Mouse (Mus musculus) liver, adult 2 months (tissue): ENCODE measurements around the gene Trim72. TPM values are rescaled to one million over a fixed set of nuclear protein-coding genes. Genes with fewer than 3 reads are reported as not detected.

ENCODE experiments used
- DNase-seq: peaks from one replicate; pipeline ENCODE4 v3.0.0-alpha.2; 2011; ENCODE audit warnings: low read depth, low spot score; ENCODE audit errors: extremely low read depth
- H3K27ac ChIP-seq: fragments of 200-500 bp; replicated peaks from 2 replicates; pipeline ENCODE4 v1.5.1; 2012; ENCODE audit warnings: low read depth, mild to moderate bottlenecking, control low read depth, inconsistent platforms, low read length; ENCODE audit not compliant: insufficient read depth
- H3K27me3 ChIP-seq: fragments of 200-500 bp; 2 replicates; pipeline ENCODE4 v1.6.1; 2012; ENCODE audit warnings: mild to moderate bottlenecking, moderate library complexity, low read length, inconsistent platforms; ENCODE audit not compliant: control insufficient read depth, insufficient read depth
- H3K36me3 ChIP-seq: fragments of 200-500 bp; 2 replicates; pipeline ENCODE4 v1.6.1; 2012; ENCODE audit warnings: low read length, inconsistent platforms; ENCODE audit not compliant: control insufficient read depth, insufficient read depth
- H3K4me1 ChIP-seq: fragments of 200-500 bp; 2 replicates; pipeline ENCODE4 v1.6.1; 2011; ENCODE audit warnings: low read length; ENCODE audit not compliant: control insufficient read depth, insufficient read depth
- H3K4me3 ChIP-seq: fragments of 200-500 bp; 2 replicates; pipeline ENCODE4 v1.5.1; 2011; ENCODE audit warnings: low read depth, mild to moderate bottlenecking, control low read depth, low read length, moderate library complexity; ENCODE audit not compliant: insufficient read depth
- H3K79me2 ChIP-seq: fragments of 200-500 bp; 2 replicates; pipeline ENCODE4 v1.6.1; 2012; ENCODE audit warnings: inconsistent platforms, mild to moderate bottlenecking, low read length, moderate library complexity; ENCODE audit not compliant: control insufficient read depth, insufficient read depth
- H3K9ac ChIP-seq: fragments of 200-500 bp; 2 replicates; pipeline ENCODE4 v1.6.1; 2012; ENCODE audit warnings: low read depth, mild to moderate bottlenecking, control low read depth, inconsistent platforms, low read length
- CTCF ChIP-seq: fragments of 200-500 bp; IDR thresholded peaks from 2 replicates; pipeline ENCODE4 v1.5.1; 2011; ENCODE audit warnings: low read depth, low read length, control low read depth
- POLR2A ChIP-seq: fragments of 200-500 bp; IDR thresholded peaks from 2 replicates; pipeline ENCODE4 v1.6.1; 2011; ENCODE audit warnings: low read length, control low read depth; ENCODE audit not compliant: insufficient read depth; ENCODE audit errors: extremely low read depth
- WGBS: fragments of 180-500 bp; shearing (Covaris S2); methylation state at CpG from one replicate; pipeline ENCODE4 v1.1.7; 2018; 5-methylcytosine and 5-hydroxymethylcytosine counted together
- polyA plus RNA-seq: library from polyadenylated mRNA; depleted of rRNA; stranded (reverse); fragments of >200 nt; gene quantifications from 2 replicates; pipeline ENCODE4 v1.2.3, GENCODE M21; 2012
- total RNA-seq: library from RNA; depleted of rRNA; stranded (reverse); fragments of >200 nt; gene quantifications from 2 replicates; pipeline ENCODE4 v1.2.3, GENCODE M21; 2014

Gene Trim72
- total and polyA plus RNA-seq, 2 experiments, result 0.15 to 0.28 TPM

GRCm38 (mm10) chr7:127992488-127993340 lies 11.0 kb upstream of the Trim72 start:
- DNase-seq, result peak; percentile 61
- H3K27ac ChIP-seq, result no peak overlapping the region
- 31% methylated on average over 5 of the region's 5 CpGs for WGBS
- H3K27me3 ChIP-seq, result no peaks in the 10 kb centered on the region
- H3K36me3 ChIP-seq, result peaks cover 2% of the 10 kb centered on the region
- H3K79me2 ChIP-seq, result no peaks in the 10 kb centered on the region
- TF ChIP-seq POLR2A (no peak), CTCF (no peak)
- 0 out of 2 replicates have a peak overlapping the region, but pooled peaks have one; percentile 9 for H3K9ac ChIP-seq
- H3K4me1 ChIP-seq, result peaks cover 8% of the 10 kb centered on the region
- peak overlapping the region; percentile 53; the same call in 1 of the 2 replicates for H3K4me3 ChIP-seq

- Histone ChIP-seq H3K27ac (no peak within 1 kb of the TSS), H3K4me1 (peaks cover 8% of the 10 kb centered on the region), H3K4me3 (peak within 1 kb of the TSS; percentile 53), H3K36me3 (peaks cover 2% of the 10 kb centered on the region; the same call in 1 of the 2 replicates), H3K9ac (peak within 1 kb of the TSS; percentile 14), H3K79me2 (no peaks in the 10 kb centered on the region), H3K27me3 (no peaks in the 10 kb centered on the region)
- DNase-seq, result no peak
- no peak for TF ChIP-seq CTCF
- no peak for TF ChIP-seq POLR2A
- 35% methylated on average over 18 of the region's 18 CpGs for WGBS
These were observed 10.3 kb upstream of the Trim72 start, which contains the start of gene Pycard for GRCm38 (mm10) chr7:127993341-127993977. TSS of gene Pycard (minus strand) at chr7:127993867.

- Histone ChIP-seq H3K36me3 (no peaks in the 10 kb centered on the region), H3K4me1 (no peaks in the 10 kb centered on the region), H3K4me3 (no peak overlapping the region), H3K79me2 (no peaks in the 10 kb centered on the region), H3K27me3 (no peaks in the 10 kb centered on the region), H3K9ac (no peak overlapping the region), H3K27ac (no peak overlapping the region)
- DNase-seq, result no peak
- TF ChIP-seq CTCF, result no peak
- no peak for TF ChIP-seq POLR2A
- 68% methylated on average over 1 of the region's 1 CpGs for WGBS
These were observed 4.3 kb upstream of the Trim72 start for GRCm38 (mm10) chr7:127999436-127999835.

- WGBS, result 2% methylated on average over 1 of the region's 1 CpGs
- H3K4me3 ChIP-seq, result no peak overlapping the region
- H3K9ac ChIP-seq, result no peak overlapping the region
- TF ChIP-seq POLR2A (no peak), CTCF (no peak)
- no peaks in the 10 kb centered on the region for H3K36me3 ChIP-seq
- H3K27me3 ChIP-seq, result no peaks in the 10 kb centered on the region
- H3K79me2 ChIP-seq, result no peaks in the 10 kb centered on the region
- no peaks in the 10 kb centered on the region for H3K4me1 ChIP-seq
- DNase-seq, result peak; percentile 39
- no peak overlapping the region for H3K27ac ChIP-seq
These were observed 3.4 kb upstream of the Trim72 start for GRCm38 (mm10) chr7:128000068-128000950.

DNA sequence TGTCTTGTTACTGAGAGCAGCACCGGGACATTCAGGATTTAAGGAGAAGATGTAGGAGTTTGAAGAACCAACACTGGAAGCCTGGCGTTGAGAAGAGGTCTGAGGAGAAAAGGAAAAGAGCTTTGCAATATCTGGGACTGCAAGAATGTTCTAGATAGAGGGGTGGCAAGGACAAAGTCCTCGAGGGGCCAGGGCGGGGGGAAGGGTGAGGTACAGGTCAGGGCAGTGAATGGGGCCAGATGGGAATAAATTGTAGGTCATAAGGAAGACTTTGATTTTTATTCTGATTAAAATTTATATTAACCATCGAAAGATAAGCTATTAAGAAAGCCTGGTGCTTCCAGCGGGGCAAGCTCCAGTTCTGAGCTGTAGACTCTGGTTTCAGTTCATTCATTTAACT lies 651 bp upstream of the Trim72 start:
- Histone ChIP-seq H3K36me3 (no peaks in the 10 kb centered on the region), H3K9ac (no peak overlapping the region), H3K27ac (no peak overlapping the region), H3K27me3 (no peaks in the 10 kb centered on the region), H3K79me2 (no peaks in the 10 kb centered on the region), H3K4me1 (no peaks in the 10 kb centered on the region), H3K4me3 (no peak overlapping the region)
- DNase-seq, result no peak
- TF ChIP-seq POLR2A (no peak), CTCF (no peak)
- 87% methylated on average over 6 of the region's 6 CpGs for WGBS
